Mouse (Mus musculus): ENCODE results near the gene Bcas3. TPM values are rescaled to one million over a fixed set of nuclear protein-coding genes. Genes with fewer than 3 reads are reported as not detected.

The Bcas3 gene
- polyA plus RNA-seq, 1 experiment: 17.0 TPM

- H3K4me3 ChIP-seq (ENCODE audit: insufficient read depth, low read length): no peak overlapping the region
- H3K4me1 ChIP-seq (ENCODE audit: control insufficient read depth, insufficient read depth, low read length): no peaks in the 10 kb centered on the region
- H3K27ac ChIP-seq (ENCODE audit: insufficient read depth, low read length): no peak overlapping the region
- TF ChIP-seq CTCF (IDR thresholded peaks at IDR 0.05; ENCODE audit: borderline replicate concordance, insufficient read depth, low read length) (no peak), POLR2A (IDR thresholded peaks at IDR 0.05; ENCODE audit: low read depth, low read length) (no peak)
These were observed 240.7 kb downstream of the Bcas3 start for GRCm38 (mm10) chr11:85593636-85594035.

GRCm38 (mm10) chr11:85599251-85599650 is 246.3 kb downstream of the Bcas3 start:
- no peaks in the 10 kb centered on the region for H3K4me1 ChIP-seq (ENCODE audit: control insufficient read depth, insufficient read depth, low read length)
- H3K27ac ChIP-seq (ENCODE audit: insufficient read depth, low read length): no peak overlapping the region
- TF ChIP-seq CTCF (IDR thresholded peaks at IDR 0.05; ENCODE audit: borderline replicate concordance, insufficient read depth, low read length) (no peak), POLR2A (IDR thresholded peaks at IDR 0.05; ENCODE audit: low read depth, low read length) (no peak)
- H3K4me3 ChIP-seq (ENCODE audit: insufficient read depth, low read length): no peak overlapping the region

- H3K4me1 ChIP-seq (ENCODE audit: control insufficient read depth, insufficient read depth, low read length): peaks cover under 1% of the 10 kb centered on the region; the same call in 1 of the 2 replicates
These were observed 250.8 kb downstream of the Bcas3 start for GRCm38 (mm10) chr11:85603546-85604322.

GRCm38 (mm10) chr11:85609303-85609940 is 256.5 kb downstream of the Bcas3 start:
- no peak for TF ChIP-seq POLR2A (IDR thresholded peaks at IDR 0.05; ENCODE audit: low read depth, low read length)
- TF ChIP-seq CTCF (IDR thresholded peaks at IDR 0.05; ENCODE audit: borderline replicate concordance, insufficient read depth, low read length): no peak
- no peak overlapping the region for H3K4me3 ChIP-seq (ENCODE audit: insufficient read depth, low read length)
- H3K4me1 ChIP-seq (ENCODE audit: control insufficient read depth, insufficient read depth, low read length): peaks cover 13% of the 10 kb centered on the region
- H3K27ac ChIP-seq (ENCODE audit: insufficient read depth, low read length): peak overlapping the region; percentile 60; the same call in 1 of the 2 replicates

More at GRCm38 (mm10) chr11:85603546-85604322, 250.8 kb downstream of the Bcas3 start:
- Histone ChIP-seq H3K27ac (ENCODE audit: insufficient read depth, low read length) (no peak overlapping the region), H3K4me3 (ENCODE audit: insufficient read depth, low read length) (no peak overlapping the region)
- no peak for TF ChIP-seq POLR2A (IDR thresholded peaks at IDR 0.05; ENCODE audit: low read depth, low read length)
- no peak for TF ChIP-seq CTCF (IDR thresholded peaks at IDR 0.05; ENCODE audit: borderline replicate concordance, insufficient read depth, low read length)

GRCm38 (mm10) chr11:85613035-85613434 is 260.1 kb downstream of the Bcas3 start:
- no peak overlapping the region for H3K27ac ChIP-seq (ENCODE audit: insufficient read depth, low read length)
- no peak for TF ChIP-seq POLR2A (IDR thresholded peaks at IDR 0.05; ENCODE audit: low read depth, low read length)
- TF ChIP-seq CTCF (IDR thresholded peaks at IDR 0.05; ENCODE audit: borderline replicate concordance, insufficient read depth, low read length): no peak
- no peak overlapping the region for H3K4me3 ChIP-seq (ENCODE audit: insufficient read depth, low read length)
- H3K4me1 ChIP-seq (ENCODE audit: control insufficient read depth, insufficient read depth, low read length): peaks cover 15% of the 10 kb centered on the region

GRCm38 (mm10) chr11:85613586-85613985 is 260.6 kb downstream of the Bcas3 start:
- TF ChIP-seq POLR2A (IDR thresholded peaks at IDR 0.05; ENCODE audit: low read depth, low read length) (no peak), CTCF (IDR thresholded peaks at IDR 0.05; ENCODE audit: borderline replicate concordance, insufficient read depth, low read length) (no peak)
- H3K4me1 ChIP-seq (ENCODE audit: control insufficient read depth, insufficient read depth, low read length): peaks cover 15% of the 10 kb centered on the region
- H3K4me3 ChIP-seq (ENCODE audit: insufficient read depth, low read length): no peak overlapping the region
- H3K27ac ChIP-seq (ENCODE audit: insufficient read depth, low read length): no peak overlapping the region

- Histone ChIP-seq H3K27ac (ENCODE audit: insufficient read depth, low read length) (no peak overlapping the region), H3K4me1 (ENCODE audit: control insufficient read depth, insufficient read depth, low read length) (peaks cover 12% of the 10 kb centered on the region), H3K4me3 (ENCODE audit: insufficient read depth, low read length) (no peak overlapping the region)
- TF ChIP-seq CTCF (IDR thresholded peaks at IDR 0.05; ENCODE audit: borderline replicate concordance, insufficient read depth, low read length) (no peak), POLR2A (IDR thresholded peaks at IDR 0.05; ENCODE audit: low read depth, low read length) (no peak)
These were observed 261.5 kb downstream of the Bcas3 start for GRCm38 (mm10) chr11:85614431-85614830.

GRCm38 (mm10) chr11:85615421-85615820 is 262.5 kb downstream of the Bcas3 start:
- H3K4me3 ChIP-seq (ENCODE audit: insufficient read depth, low read length): no peak overlapping the region
- no peak overlapping the region for H3K27ac ChIP-seq (ENCODE audit: insufficient read depth, low read length)
- peaks cover 4% of the 10 kb centered on the region; the same call in 1 of the 2 replicates for H3K4me1 ChIP-seq (ENCODE audit: control insufficient read depth, insufficient read depth, low read length)
- TF ChIP-seq CTCF (IDR thresholded peaks at IDR 0.05; ENCODE audit: borderline replicate concordance, insufficient read depth, low read length): no peak
- TF ChIP-seq POLR2A (IDR thresholded peaks at IDR 0.05; ENCODE audit: low read depth, low read length): no peak

- no peak overlapping the region for H3K4me3 ChIP-seq (ENCODE audit: insufficient read depth, low read length)
- TF ChIP-seq CTCF (IDR thresholded peaks at IDR 0.05; ENCODE audit: borderline replicate concordance, insufficient read depth, low read length) (no peak), POLR2A (IDR thresholded peaks at IDR 0.05; ENCODE audit: low read depth, low read length) (no peak)
- H3K27ac ChIP-seq (ENCODE audit: insufficient read depth, low read length): no peak overlapping the region
- H3K4me1 ChIP-seq (ENCODE audit: control insufficient read depth, insufficient read depth, low read length): no peaks in the 10 kb centered on the region
These were observed 268.5 kb downstream of the Bcas3 start for GRCm38 (mm10) chr11:85621486-85621885.

GRCm38 (mm10) chr11:85621994-85622393 is 269.0 kb downstream of the Bcas3 start:
- TF ChIP-seq POLR2A (IDR thresholded peaks at IDR 0.05; ENCODE audit: low read depth, low read length) (no peak), CTCF (IDR thresholded peaks at IDR 0.05; ENCODE audit: borderline replicate concordance, insufficient read depth, low read length) (no peak)
- H3K4me1 ChIP-seq (ENCODE audit: control insufficient read depth, insufficient read depth, low read length): no peaks in the 10 kb centered on the region
- H3K4me3 ChIP-seq (ENCODE audit: insufficient read depth, low read length): no peak overlapping the region
- H3K27ac ChIP-seq (ENCODE audit: insufficient read depth, low read length): no peak overlapping the region
